Mouse (Mus musculus) colon, adult 2 months (tissue): ENCODE data around the gene Gm10310. TPM values are rescaled to one million over a fixed set of nuclear protein-coding genes. Genes with fewer than 3 reads are reported as not detected.

Experiments
- polyA plus RNA-seq: library from polyadenylated mRNA; depleted of rRNA; stranded (reverse); fragments of >200 nt; gene quantifications from 2 replicates; pipeline ENCODE4 v1.2.3, GENCODE M21; 2012; rRNA removed

The Gm10310 gene
- not detected in 2 replicates for polyA plus RNA-seq

GRCm38 (mm10) chr10:129984962-129985361, at the start of gene Gm10310:
Gene Gm10310 (minus strand): TSS chr10:129985062.

GRCm38 (mm10) chr10:130030048-130030447, 45.2 kb upstream of the Gm10310 start, which contains the start of gene Olfr821:
Gene Olfr821 (plus strand): TSS chr10:130030348.

DNA sequence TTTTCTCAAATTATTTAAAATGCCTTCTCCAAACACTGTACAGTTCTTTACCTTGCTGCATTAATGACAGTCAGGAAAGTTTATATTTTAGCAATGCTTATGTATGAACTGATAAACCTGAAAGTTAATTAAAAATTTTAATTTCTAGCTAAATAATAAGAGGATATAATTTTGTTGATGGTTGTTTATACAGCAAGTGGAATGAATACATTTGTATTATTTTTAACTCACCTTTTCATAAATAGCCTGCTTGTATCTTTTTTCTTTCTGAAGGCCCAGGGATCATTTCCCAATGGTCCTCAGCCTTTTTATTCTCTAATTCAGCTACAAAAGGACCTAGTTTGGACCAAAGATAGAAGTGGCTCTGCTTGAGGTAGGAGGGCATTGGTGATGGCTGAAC, 27.5 kb upstream of the Gm10310 start, which contains the start of gene Olfr820:
Gene Olfr820, plus strand, starts transcription at position 301 of the 400 bp plus-strand sequence.

DNA sequence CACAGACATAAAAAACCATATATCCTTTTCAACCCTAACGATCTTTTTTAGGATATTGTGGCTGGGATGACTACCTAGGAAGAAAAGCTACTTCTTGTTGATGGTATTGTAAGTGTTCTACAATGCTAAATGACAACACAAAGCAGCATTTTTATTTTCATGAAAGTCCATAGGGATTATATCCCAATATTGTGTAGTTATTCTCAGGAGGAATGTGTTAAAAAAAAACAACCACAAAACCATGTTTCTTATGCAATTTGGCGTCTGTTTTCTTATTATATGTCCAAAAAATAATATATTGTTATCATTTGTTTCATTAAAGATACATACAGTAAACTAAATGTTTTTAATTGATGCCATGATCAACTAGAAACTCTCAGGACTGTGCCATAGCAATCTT, 8.8 kb downstream of the Gm10310 start, which contains the start of gene Olfr247:
Gene Olfr247, minus strand, starts transcription at position 101 of the 400 bp plus-strand sequence.

GRCm38 (mm10) chr10:129967166-129967565, 17.7 kb downstream of the Gm10310 start, which contains the start of gene Olfr819:
Gene Olfr819 (minus strand): TSS chr10:129967266.

GRCm38 (mm10) chr10:129949000-129949399, 35.9 kb downstream of the Gm10310 start, which contains the start of gene Olfr818:
Gene Olfr818 (minus strand): TSS chr10:129949100.

Other genes starting within 250 kb of the Gm10310 start
- not detected in 2 replicates for gene Olfr806, start 243.1 kb downstream of the Gm10310 start, polyA plus RNA-seq
- gene Olfr807, start 227.3 kb downstream of the Gm10310 start, polyA plus RNA-seq, result not detected in 2 replicates
- not detected in 2 replicates for gene Olfr808, start 219.6 kb downstream of the Gm10310 start, polyA plus RNA-seq
- not detected in 2 replicates for gene Olfr809, start 210.4 kb downstream of the Gm10310 start, polyA plus RNA-seq
- not detected in 2 replicates for gene Olfr810, start 190.1 kb downstream of the Gm10310 start, polyA plus RNA-seq
- not detected in 2 replicates for gene Olfr811, start 180.7 kb downstream of the Gm10310 start, polyA plus RNA-seq
- not detected in 2 replicates for gene Olfr812, start 139.0 kb downstream of the Gm10310 start, polyA plus RNA-seq
- gene Olfr813, start 129.7 kb downstream of the Gm10310 start, polyA plus RNA-seq, result not detected in 2 replicates
- gene Olfr814, start 105.2 kb downstream of the Gm10310 start, polyA plus RNA-seq, result not detected in 2 replicates
- gene Olfr815, start 79.2 kb downstream of the Gm10310 start, polyA plus RNA-seq, result not detected in 2 replicates
- gene Olfr816, start 69.5 kb downstream of the Gm10310 start, polyA plus RNA-seq, result not detected in 2 replicates
- gene Olfr818, start 36.0 kb downstream of the Gm10310 start, polyA plus RNA-seq, result not detected in 2 replicates
- gene Olfr819, start 17.8 kb downstream of the Gm10310 start, polyA plus RNA-seq, result not detected in 2 replicates
- gene Olfr247, start 8.9 kb downstream of the Gm10310 start, polyA plus RNA-seq, result not detected in 2 replicates
- not detected in 2 replicates for gene Olfr820, start 27.6 kb upstream of the Gm10310 start, polyA plus RNA-seq
- not detected in 2 replicates for gene Olfr821, start 45.3 kb upstream of the Gm10310 start, polyA plus RNA-seq
- not detected in 2 replicates for gene Olfr822, start 86.1 kb upstream of the Gm10310 start, polyA plus RNA-seq
- gene Olfr823, start 130.3 kb upstream of the Gm10310 start, polyA plus RNA-seq, result not detected in 2 replicates
- gene Olfr824, start 144.9 kb upstream of the Gm10310 start, polyA plus RNA-seq, result not detected in 2 replicates
- not detected in 2 replicates for gene Olfr825, start 181.7 kb upstream of the Gm10310 start, polyA plus RNA-seq
- gene Olfr826, start 199.1 kb upstream of the Gm10310 start, polyA plus RNA-seq, result not detected in 2 replicates
- not detected in 2 replicates for gene Olfr827, start 229.3 kb upstream of the Gm10310 start, polyA plus RNA-seq